Mouse (Mus musculus): Measurements from ENCODE around the gene Atxn7l2. TPM values are rescaled to one million over a fixed set of nuclear protein-coding genes. Genes with fewer than 3 reads are reported as not detected.
A peak's percentile ranks its signal among the peaks of the same experiment; 100 is the strongest.

The Atxn7l2 gene
- total and polyA plus RNA-seq, 2 experiments from 2014 or later = 16.1 to 22.5 TPM

DNA sequence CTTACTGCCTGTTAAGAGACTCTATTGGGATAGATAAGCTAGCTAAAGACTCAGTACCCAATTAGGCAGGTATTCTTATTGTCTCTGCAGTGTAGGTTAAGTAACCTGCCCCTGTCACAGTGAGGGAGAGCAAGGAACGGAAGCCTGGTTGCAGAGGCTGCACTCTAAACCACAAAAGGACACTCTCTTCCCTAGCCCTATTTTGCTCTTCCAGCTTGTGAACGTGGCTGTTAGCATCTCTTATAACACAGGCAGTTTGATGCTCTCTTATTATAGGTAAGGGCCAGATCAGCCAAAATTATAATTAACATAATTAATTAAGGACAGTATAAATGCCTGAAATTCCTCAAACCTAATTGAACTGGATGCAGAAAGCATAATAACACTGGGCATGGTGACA, 30.2 kb downstream of the Atxn7l2 start:
- no peak for ATAC-seq (ENCODE audit: low FRiP score)
- 50% methylated on average over 2 of the region's 2 CpGs for WGBS
- TF ChIP-seq CTCF (IDR thresholded peaks at IDR 0.05) = no peak

DNA sequence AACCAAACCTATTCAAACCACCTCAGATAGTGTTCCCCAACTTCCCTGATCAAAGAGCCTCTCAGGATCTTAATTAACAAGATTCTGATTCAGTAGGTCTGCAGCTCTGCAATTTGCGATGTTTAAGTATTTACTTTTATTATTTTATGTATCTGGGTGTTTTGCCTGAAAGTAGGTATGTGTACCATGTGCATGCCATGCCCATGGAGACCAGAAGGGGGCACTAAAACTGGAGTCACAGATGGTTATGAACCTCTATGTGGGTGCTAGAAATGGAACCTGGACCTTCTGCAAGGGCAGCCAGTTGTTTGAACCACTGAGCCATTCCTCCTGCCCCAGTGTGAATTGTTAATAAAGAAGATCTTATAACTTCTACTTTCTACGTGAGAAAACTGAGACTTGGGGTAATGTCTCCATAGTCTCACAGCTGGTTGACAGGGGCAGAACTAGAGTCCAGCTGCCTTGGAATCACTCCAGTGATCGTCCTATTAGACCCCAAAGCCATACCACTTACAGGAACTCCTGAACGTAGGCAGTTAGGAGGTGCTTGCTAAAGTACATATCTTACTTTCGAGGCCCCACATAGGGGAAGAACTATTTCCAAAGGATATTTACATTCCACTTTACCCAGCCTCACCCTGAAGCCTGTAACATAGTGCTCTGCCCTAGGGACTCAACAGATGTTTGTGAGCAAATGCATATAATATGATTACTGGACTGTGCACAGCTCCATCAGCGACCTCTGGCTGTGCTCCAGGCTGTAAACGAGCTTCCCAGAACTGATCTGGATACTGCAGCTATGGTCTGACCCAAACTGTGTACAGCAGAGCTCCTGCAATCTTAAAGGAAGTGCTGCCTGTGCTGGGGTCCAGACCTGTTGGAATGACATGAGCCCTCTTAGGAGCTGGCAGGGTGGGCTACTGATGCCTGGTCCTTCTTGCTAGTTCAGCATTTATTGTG, 31.7 kb downstream of the Atxn7l2 start:
- Histone ChIP-seq H3K27ac (ENCODE audit: low read depth, low read length) (no peak overlapping the region), H3K9ac (replicated peaks; ENCODE audit: low read length, poor library complexity, severe bottlenecking) (no peak overlapping the region), H3K27me3 (ENCODE audit: insufficient read depth, low read length) (no peaks in the 10 kb centered on the region), H3K4me1 (ENCODE audit: insufficient read depth, low read length) (peaks cover 8% of the 10 kb centered on the region; the same call in 1 of the 2 replicates), H3K4me2 (ENCODE audit: low read depth, low read length, poor library complexity, severe bottlenecking) (no peak overlapping the region), H3K9me3 (ENCODE audit: low read length) (no peaks in the 10 kb centered on the region), H3K4me3 (ENCODE audit: low read depth, low read length) (no peak overlapping the region), H3K36me3 (ENCODE audit: insufficient read depth, low read length) (no peaks in the 10 kb centered on the region)
- ATAC-seq (ENCODE audit: low FRiP score) (no peak), DNase-seq (ENCODE audit: low spot score) (no peak)
- 78% methylated on average over 7 of the region's 7 CpGs for WGBS
- TF ChIP-seq CTCF (IDR thresholded peaks at IDR 0.05) = 0 out of 2 replicates have a peak, but pooled peaks have one; percentile 6

More for the DNA sequence above, 30.2 kb downstream of the Atxn7l2 start:
- Histone ChIP-seq H3K27ac (ENCODE audit: low read depth, low read length) (no peak overlapping the region), H3K9ac (replicated peaks; ENCODE audit: low read length, poor library complexity, severe bottlenecking) (no peak overlapping the region), H3K27me3 (ENCODE audit: insufficient read depth, low read length) (no peaks in the 10 kb centered on the region), H3K4me3 (ENCODE audit: low read depth, low read length) (no peak overlapping the region), H3K4me1 (ENCODE audit: insufficient read depth, low read length) (0 out of 2 replicates have a peak, but pooled peaks cover 1% of the 10 kb centered on the region), H3K36me3 (ENCODE audit: insufficient read depth, low read length) (no peaks in the 10 kb centered on the region), H3K9me3 (ENCODE audit: low read length) (no peaks in the 10 kb centered on the region), H3K4me2 (ENCODE audit: low read depth, low read length, poor library complexity, severe bottlenecking) (no peak overlapping the region)
- no peak for DNase-seq (ENCODE audit: low spot score)

DNA sequence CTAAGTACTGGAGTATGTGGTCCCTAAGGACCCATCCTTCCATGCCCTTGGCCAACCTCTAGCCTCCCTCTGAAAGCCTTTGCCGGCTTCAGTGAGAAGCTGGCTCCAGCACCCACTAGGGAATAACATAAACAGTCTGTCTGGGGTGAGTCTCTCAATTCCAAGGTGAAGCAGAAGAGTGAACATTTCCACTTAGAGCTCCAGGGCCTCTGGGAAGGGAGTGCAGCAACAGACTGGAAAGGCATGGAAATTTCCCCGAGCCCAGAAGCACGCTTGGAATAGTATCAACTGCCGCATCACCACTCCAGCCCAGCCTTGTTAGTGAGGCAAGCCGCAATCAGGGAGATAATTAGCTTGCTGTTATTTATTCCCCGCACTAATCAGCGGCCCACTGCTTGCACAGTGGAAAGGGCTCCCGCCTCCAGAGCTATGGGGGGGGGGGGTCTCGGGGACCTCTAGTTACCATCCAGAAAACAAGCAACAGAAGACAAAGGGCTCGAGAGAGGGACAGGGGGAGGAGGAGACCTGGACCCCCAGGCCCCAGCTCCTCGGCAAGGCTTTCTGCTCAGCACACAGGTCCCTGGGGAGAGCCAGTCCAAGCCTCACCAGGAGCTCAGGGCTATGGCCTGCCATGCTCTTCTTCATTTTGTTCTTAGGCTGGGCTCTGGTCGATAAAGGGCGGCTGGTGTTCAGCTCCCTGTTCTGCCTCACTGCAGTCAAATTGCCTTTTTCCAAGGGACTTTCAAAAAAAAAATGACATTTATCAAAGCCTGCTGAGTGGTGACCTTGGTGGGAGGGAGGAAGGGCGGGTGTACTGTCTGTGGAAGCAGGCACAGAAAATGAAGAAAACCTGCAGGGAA, 35.8 kb downstream of the Atxn7l2 start:
- TF ChIP-seq CTCF (IDR thresholded peaks at IDR 0.05) = no peak
- 21% methylated on average over 14 of the region's 14 CpGs for WGBS
- H3K9ac ChIP-seq (replicated peaks; ENCODE audit: low read length, poor library complexity, severe bottlenecking) = peak overlapping the region; percentile 19; the same call in 1 of the 2 replicates
- H3K4me3 ChIP-seq (ENCODE audit: low read depth, low read length) = no peak overlapping the region
- peak; percentile 87 for DNase-seq (ENCODE audit: low spot score)
- H3K9me3 ChIP-seq (ENCODE audit: low read length) = no peaks in the 10 kb centered on the region
- H3K36me3 ChIP-seq (ENCODE audit: insufficient read depth, low read length) = no peaks in the 10 kb centered on the region
- peak overlapping the region; percentile 64 for H3K27ac ChIP-seq (ENCODE audit: low read depth, low read length)
- peak overlapping the region; percentile 15; the same call in 1 of the 2 replicates for H3K4me2 ChIP-seq (ENCODE audit: low read depth, low read length, poor library complexity, severe bottlenecking)
- peak; percentile 62 for ATAC-seq (ENCODE audit: low FRiP score)
- peaks cover 8% of the 10 kb centered on the region; the same call in 1 of the 2 replicates for H3K4me1 ChIP-seq (ENCODE audit: insufficient read depth, low read length)
- H3K27me3 ChIP-seq (ENCODE audit: insufficient read depth, low read length) = no peaks in the 10 kb centered on the region

DNA sequence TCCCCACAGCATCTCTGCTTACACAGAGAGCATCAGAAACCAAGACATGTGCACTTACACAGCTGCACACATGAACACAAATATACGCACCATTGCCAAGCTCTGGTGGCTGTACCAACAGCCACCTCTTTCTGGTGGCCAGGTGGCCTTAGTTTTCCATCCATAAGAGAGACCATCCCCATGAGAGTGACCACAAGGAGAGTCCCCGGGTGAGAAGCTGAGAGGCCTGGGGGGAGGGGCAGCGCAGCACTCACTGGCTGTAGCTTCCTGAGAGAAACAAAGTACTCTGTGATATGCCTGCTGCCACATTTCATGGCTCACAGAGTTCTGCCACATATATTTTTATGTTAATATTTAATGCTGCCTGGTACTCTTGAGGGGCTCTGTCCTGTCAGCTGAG, 41.5 kb downstream of the Atxn7l2 start:
- TF ChIP-seq CTCF (IDR thresholded peaks at IDR 0.05) = no peak
- Histone ChIP-seq H3K9me3 (ENCODE audit: low read length) (no peaks in the 10 kb centered on the region), H3K4me3 (ENCODE audit: low read depth, low read length) (no peak overlapping the region), H3K9ac (replicated peaks; ENCODE audit: low read length, poor library complexity, severe bottlenecking) (no peak overlapping the region), H3K36me3 (ENCODE audit: insufficient read depth, low read length) (no peaks in the 10 kb centered on the region), H3K27ac (ENCODE audit: low read depth, low read length) (no peak overlapping the region), H3K4me1 (ENCODE audit: insufficient read depth, low read length) (0 out of 2 replicates have a peak, but pooled peaks cover 3% of the 10 kb centered on the region), H3K4me2 (ENCODE audit: low read depth, low read length, poor library complexity, severe bottlenecking) (no peak overlapping the region), H3K27me3 (ENCODE audit: insufficient read depth, low read length) (no peaks in the 10 kb centered on the region)
- ATAC-seq (ENCODE audit: low FRiP score) = no peak
- no peak for DNase-seq (ENCODE audit: low spot score)
- WGBS = 48% methylated on average over 3 of the region's 3 CpGs

DNA sequence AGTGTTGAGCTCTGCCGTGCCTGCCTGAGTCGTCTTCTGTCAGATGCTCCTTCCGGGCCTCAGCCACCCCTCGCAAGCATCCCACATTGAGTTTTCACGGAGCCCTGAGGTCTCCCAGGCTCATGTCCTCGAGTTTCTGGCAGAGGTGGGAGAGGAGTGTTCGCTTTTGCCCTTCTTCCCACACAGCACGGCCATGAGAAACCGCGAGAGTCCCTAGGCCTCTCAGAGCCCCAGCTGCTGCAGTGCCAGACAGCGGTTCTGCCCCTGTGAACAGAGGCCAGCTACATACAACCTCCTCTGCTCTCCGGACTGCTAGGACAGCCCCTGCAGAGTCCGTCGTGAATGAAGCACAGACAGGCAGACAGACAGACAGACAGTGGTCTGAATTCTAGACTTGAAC, 43.2 kb downstream of the Atxn7l2 start:
- TF ChIP-seq CTCF (IDR thresholded peaks at IDR 0.05) = no peak
- ATAC-seq (ENCODE audit: low FRiP score) (no peak), DNase-seq (ENCODE audit: low spot score) (no peak)
- Histone ChIP-seq H3K4me2 (ENCODE audit: low read depth, low read length, poor library complexity, severe bottlenecking) (no peak overlapping the region), H3K27ac (ENCODE audit: low read depth, low read length) (no peak overlapping the region), H3K36me3 (ENCODE audit: insufficient read depth, low read length) (no peaks in the 10 kb centered on the region), H3K4me3 (ENCODE audit: low read depth, low read length) (no peak overlapping the region), H3K9me3 (ENCODE audit: low read length) (no peaks in the 10 kb centered on the region), H3K27me3 (ENCODE audit: insufficient read depth, low read length) (no peaks in the 10 kb centered on the region), H3K9ac (replicated peaks; ENCODE audit: low read length, poor library complexity, severe bottlenecking) (no peak overlapping the region), H3K4me1 (ENCODE audit: insufficient read depth, low read length) (0 out of 2 replicates have a peak, but pooled peaks cover 3% of the 10 kb centered on the region)
- 46% methylated on average over 14 of the region's 14 CpGs for WGBS

Measured in midbrain, postnatal 0 days (tissue).